Mouse (Mus musculus) liver, embryonic 15.5 days (tissue): ENCODE measurements around the gene Gm20388. TPM values are rescaled to one million over a fixed set of nuclear protein-coding genes. Genes with fewer than 3 reads are reported as not detected.
A peak's percentile ranks its signal among the peaks of the same experiment; 100 is the strongest.

Source experiments
- ATAC-seq: fragments of 200-750 bp; cut with Nextera tagmentation; 2 replicates; pipeline ENCODE4 v1.8.0; 2017; ENCODE audit warnings: moderate number of reproducible peaks, mild to moderate bottlenecking, moderate library complexity; ENCODE audit not compliant: insufficient read depth
- H3K27ac ChIP-seq: fragments of 300-500 bp; sonication (generic); replicated peaks from 2 replicates; pipeline ENCODE4 v1.5.1; 2015; ENCODE audit warnings: mild to moderate bottlenecking, inconsistent platforms
- H3K27me3 ChIP-seq: fragments of 300-500 bp; sonication (generic); 2 replicates; pipeline ENCODE4 v1.6.1; 2015; ENCODE audit warnings: mild to moderate bottlenecking, inconsistent platforms
- H3K36me3 ChIP-seq: fragments of 300-500 bp; sonication (generic); replicated peaks from 2 replicates; pipeline ENCODE4 v1.6.1; 2015; ENCODE audit warnings: moderate library complexity, mild to moderate bottlenecking, inconsistent platforms
- H3K4me1 ChIP-seq: fragments of 300-500 bp; sonication (generic); replicated peaks from 2 replicates; pipeline ENCODE4 v1.6.1; 2015; ENCODE audit warnings: inconsistent platforms
- H3K4me2 ChIP-seq: fragments of 300-500 bp; sonication (generic); 2 replicates; pipeline ENCODE4 v1.6.1; 2015; ENCODE audit warnings: moderate library complexity, mild to moderate bottlenecking, inconsistent platforms
- H3K4me3 ChIP-seq: fragments of 300-500 bp; sonication (generic); replicated peaks from 2 replicates; pipeline ENCODE4 v1.5.1; 2015; ENCODE audit warnings: mild to moderate bottlenecking, inconsistent platforms
- H3K9ac ChIP-seq: fragments of 300-500 bp; sonication (generic); 2 replicates; pipeline ENCODE4 v1.6.1; 2015; ENCODE audit warnings: moderate library complexity, mild to moderate bottlenecking, inconsistent platforms
- H3K9me3 ChIP-seq: fragments of 300-500 bp; sonication (generic); replicated peaks from 2 replicates; pipeline ENCODE4 v1.6.1; 2016; ENCODE audit warnings: inconsistent platforms
- WGBS: fragments of 180-500 bp; shearing (Covaris S2); methylation state at CpG from one replicate; pipeline ENCODE4 v1.1.7; 2015; ENCODE audit warnings: mixed read lengths; ENCODE audit not compliant: insufficient replicate concordance; 5-methylcytosine and 5-hydroxymethylcytosine counted together
- polyA plus RNA-seq: library from polyadenylated mRNA; unstranded; fragments of >200 nt; fragmentation: Nextera tagmentation; extraction: Ambion mirVana; gene quantifications from 2 replicates; pipeline ENCODE4 v1.2.1, GENCODE M21; 2015

The Gm20388 gene
- polyA plus RNA-seq, 1 experiment from 2014 or later = not detected

DNA sequence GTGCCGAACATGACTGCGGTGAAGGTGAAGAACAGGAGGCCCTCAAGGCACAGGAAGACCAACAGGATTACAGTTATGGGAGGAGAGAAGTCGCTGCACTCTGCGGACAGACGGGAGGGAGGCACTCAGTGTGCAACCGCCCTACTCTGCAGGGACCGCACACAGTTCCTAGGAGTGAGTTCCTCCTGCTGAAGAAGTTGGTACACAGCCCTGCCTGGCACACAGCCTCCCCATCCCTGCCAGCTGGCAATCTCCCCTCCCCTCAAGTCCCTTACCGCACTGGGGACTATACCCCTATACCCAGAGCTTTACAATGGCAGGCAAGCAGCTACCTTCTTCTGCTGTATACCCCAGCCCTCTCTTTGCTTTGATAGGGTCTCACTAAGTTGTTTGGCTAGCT, 172.6 kb downstream of the Gm20388 start:
- Histone ChIP-seq H3K9ac (no peak overlapping the region), H3K36me3 (peaks cover 66% of the 10 kb centered on the region), H3K27ac (no peak overlapping the region), H3K27me3 (no peaks in the 10 kb centered on the region), H3K9me3 (no peaks in the 10 kb centered on the region), H3K4me3 (no peak overlapping the region), H3K4me2 (no peak overlapping the region), H3K4me1 (no peaks in the 10 kb centered on the region)
- WGBS = 85% methylated on average over 8 of the region's 8 CpGs
- ATAC-seq = no peak

DNA sequence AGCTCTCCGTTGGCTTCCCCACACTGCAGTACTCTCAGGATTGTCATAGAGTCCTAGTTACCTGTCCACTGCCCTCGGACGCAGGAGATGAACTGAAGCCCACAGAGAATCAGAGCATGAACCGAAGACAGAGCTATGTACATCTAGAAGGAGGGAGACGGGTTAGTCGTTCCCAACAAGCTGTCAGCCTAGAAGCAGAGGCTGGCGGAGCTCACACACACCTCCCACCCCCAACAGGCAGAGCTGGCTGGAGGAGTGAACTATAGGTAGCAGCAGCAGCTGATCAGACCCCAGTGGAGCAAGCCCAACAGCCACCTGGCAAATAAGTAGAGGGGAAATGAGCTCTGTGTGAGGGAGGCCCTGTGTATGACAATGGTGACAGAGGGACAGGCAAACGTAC, 174.1 kb downstream of the Gm20388 start:
- Histone ChIP-seq H3K9ac (no peak overlapping the region), H3K27ac (no peak overlapping the region), H3K36me3 (peaks cover 69% of the 10 kb centered on the region), H3K4me2 (no peak overlapping the region), H3K9me3 (no peaks in the 10 kb centered on the region), H3K4me1 (no peaks in the 10 kb centered on the region), H3K4me3 (no peak overlapping the region), H3K27me3 (no peaks in the 10 kb centered on the region)
- 75% methylated on average over 8 of the region's 8 CpGs for WGBS
- ATAC-seq = no peak

DNA sequence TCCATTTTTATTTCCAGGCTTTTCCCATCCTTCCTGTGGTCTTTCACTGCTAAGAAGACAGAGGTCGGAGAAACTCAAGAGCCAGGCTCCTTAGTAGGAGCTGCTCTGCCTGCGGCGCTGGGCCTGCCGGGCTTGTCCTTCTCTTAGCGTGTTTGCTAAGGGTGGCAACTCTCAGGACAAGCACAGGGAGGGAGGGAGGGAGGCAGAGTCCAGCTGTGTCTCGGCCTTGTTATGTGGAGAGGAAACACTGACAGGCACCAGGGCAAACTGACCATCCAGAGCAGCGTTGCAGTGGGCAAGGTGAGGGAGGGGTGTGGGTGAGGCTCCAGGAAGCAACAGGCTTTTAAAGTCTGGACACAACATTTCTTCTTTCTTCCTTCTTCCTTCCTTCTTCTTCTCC, 178.9 kb downstream of the Gm20388 start:
- Histone ChIP-seq H3K27ac (no peak overlapping the region), H3K36me3 (peaks cover 76% of the 10 kb centered on the region), H3K4me2 (no peak overlapping the region), H3K27me3 (no peaks in the 10 kb centered on the region), H3K9me3 (no peaks in the 10 kb centered on the region), H3K9ac (no peak overlapping the region), H3K4me1 (peaks cover 3% of the 10 kb centered on the region; the same call in 1 of the 2 replicates), H3K4me3 (no peak overlapping the region)
- WGBS = 70% methylated on average over 7 of the region's 7 CpGs
- ATAC-seq = no peak

DNA sequence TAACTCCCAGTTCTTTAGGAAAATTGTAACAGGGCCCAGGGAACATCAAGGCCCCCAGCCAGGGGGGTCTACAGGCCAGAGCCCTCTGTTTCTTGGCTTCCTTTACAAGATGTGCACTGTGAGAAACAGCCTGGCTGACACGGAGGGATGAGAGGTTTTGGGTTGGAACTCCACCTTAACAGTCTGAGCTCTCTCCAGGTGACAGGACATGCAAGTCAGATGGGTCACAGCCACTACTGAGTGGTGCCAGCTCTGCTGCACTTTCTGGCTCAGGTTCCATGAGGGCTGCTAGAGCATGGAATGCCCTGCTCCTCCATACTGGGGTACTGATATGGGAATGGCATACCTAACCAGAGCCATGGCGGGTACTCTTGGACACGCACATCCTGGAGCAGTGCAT, 180.4 kb downstream of the Gm20388 start:
- H3K4me3 ChIP-seq = no peak overlapping the region
- H3K9me3 ChIP-seq = no peaks in the 10 kb centered on the region
- WGBS = 63% methylated on average over 3 of the region's 3 CpGs
- no peaks in the 10 kb centered on the region for H3K27me3 ChIP-seq
- peaks cover 12% of the 10 kb centered on the region for H3K4me1 ChIP-seq
- peaks cover 61% of the 10 kb centered on the region for H3K36me3 ChIP-seq
- no peak overlapping the region for H3K9ac ChIP-seq
- no peak overlapping the region for H3K4me2 ChIP-seq
- no peak overlapping the region for H3K27ac ChIP-seq
- ATAC-seq = no peak

DNA sequence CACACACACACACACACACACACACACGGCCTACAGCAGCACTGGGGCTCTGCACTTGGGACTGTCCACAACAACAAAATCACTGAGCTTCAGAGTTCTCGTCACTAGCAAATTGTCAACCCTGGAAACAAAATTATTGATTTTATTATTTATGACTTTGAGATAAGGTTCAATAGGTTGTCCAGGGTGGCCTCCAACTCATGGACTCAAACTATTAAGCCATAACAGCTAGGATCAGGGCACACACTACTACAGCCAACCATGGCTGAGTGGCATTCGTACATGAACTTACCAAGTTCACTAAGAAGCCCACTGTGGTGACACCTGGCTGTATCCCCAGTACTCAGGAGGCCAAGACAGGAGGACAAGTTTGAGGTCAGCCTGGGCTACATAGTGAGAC, 182.5 kb downstream of the Gm20388 start:
- H3K4me2 ChIP-seq = no peak overlapping the region
- H3K4me3 ChIP-seq = no peak overlapping the region
- no peaks in the 10 kb centered on the region for H3K27me3 ChIP-seq
- 71% methylated on average over 3 of the region's 3 CpGs for WGBS
- no peak for ATAC-seq
- H3K36me3 ChIP-seq = peaks cover 42% of the 10 kb centered on the region
- H3K9ac ChIP-seq = no peak overlapping the region
- no peak overlapping the region for H3K27ac ChIP-seq
- H3K4me1 ChIP-seq = peaks cover 27% of the 10 kb centered on the region
- no peaks in the 10 kb centered on the region for H3K9me3 ChIP-seq

DNA sequence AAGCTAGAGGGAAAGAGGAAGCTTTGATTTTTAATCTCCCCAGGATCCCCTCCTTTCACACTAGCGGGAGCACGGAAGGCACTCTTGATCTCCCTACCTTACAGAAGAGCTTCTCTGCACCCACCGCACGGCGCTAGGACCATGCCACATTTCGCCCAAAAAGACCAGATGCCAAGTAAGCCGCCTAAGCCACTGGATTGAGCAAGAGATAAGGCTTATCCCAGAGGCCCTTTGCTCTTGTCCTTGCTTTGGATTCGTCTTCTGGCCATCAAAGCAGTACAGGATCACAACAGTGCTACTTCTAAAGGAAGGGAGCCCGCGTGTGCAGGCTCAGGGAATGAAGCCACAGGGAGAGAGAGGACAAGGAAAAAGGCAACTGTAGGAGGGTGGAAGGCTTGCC, 184.2 kb downstream of the Gm20388 start:
- Histone ChIP-seq H3K27me3 (no peaks in the 10 kb centered on the region), H3K4me2 (no peak overlapping the region)
- no peak for ATAC-seq

DNA sequence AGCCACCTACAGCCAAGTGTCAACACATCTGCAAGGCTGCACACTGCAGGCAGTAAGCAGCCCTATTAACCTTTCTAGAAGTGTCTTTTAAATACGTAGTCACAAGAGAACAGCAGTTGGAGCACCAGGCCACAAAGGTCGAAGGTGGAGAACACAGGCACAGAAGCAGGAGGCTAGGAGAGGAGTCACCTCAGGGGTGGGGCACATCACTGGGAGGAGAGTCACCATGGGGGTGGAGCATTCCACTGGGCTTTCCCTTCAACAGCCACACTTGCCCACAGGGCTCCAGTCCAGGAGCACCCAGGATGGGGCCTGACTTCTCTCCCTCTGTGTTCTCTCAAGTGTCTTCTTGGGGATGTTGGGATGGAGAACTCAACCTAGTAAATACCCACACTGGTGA, 185.8 kb downstream of the Gm20388 start:
- Histone ChIP-seq H3K4me2 (no peak overlapping the region), H3K27ac (no peak overlapping the region), H3K4me1 (peaks cover 44% of the 10 kb centered on the region), H3K4me3 (no peak overlapping the region), H3K9ac (no peak overlapping the region), H3K9me3 (no peaks in the 10 kb centered on the region), H3K27me3 (no peaks in the 10 kb centered on the region), H3K36me3 (peaks cover 24% of the 10 kb centered on the region)
- WGBS = 50% methylated on average over 2 of the region's 2 CpGs
- ATAC-seq = no peak

More for the DNA sequence above, 184.2 kb downstream of the Gm20388 start:
- no peak overlapping the region for H3K9ac ChIP-seq
- H3K4me1 ChIP-seq = peaks cover 34% of the 10 kb centered on the region
- H3K36me3 ChIP-seq = peaks cover 38% of the 10 kb centered on the region
- no peaks in the 10 kb centered on the region for H3K9me3 ChIP-seq
- H3K27ac ChIP-seq = no peak overlapping the region
- WGBS = 79% methylated on average over 10 of the region's 10 CpGs
- H3K4me3 ChIP-seq = no peak overlapping the region

DNA sequence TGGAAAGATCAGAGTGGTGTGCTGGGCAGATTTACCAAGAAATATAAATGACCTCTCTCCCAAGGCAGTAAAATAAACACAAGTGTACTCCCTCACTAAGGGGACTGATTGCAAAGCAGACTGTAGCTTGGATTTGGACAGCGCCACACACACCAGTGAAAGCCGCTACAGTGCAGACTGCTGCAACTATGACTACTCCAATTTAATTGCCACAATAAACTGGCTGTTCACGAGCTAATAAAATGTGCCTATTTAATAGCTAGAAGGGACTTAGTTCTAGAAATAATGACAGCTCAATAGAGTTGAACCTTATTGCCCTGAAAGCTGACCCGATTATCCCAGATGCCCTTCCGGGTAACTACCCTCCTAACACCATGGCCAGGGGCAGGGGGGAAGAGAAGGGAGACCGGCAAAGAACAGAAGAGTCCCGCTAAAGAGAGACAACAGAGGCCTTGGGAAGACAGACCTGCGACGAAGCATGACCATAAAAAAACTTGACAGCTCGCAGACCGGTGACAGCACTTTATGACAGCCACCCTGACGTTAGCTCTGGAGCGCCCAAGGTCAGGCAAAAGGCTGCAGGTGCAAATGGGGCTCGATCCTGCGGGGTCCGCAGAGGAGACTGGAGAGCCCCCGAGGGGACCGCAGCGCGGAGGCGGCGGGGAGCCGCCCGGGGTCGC, 189.9 kb downstream of the Gm20388 start:
- Histone ChIP-seq H3K9ac (peak overlapping the region; percentile 83), H3K27ac (peak overlapping the region; percentile 77), H3K36me3 (no peaks in the 10 kb centered on the region), H3K4me2 (peak overlapping the region; percentile 86), H3K9me3 (no peaks in the 10 kb centered on the region), H3K4me3 (peak overlapping the region; percentile 95), H3K4me1 (peaks cover 53% of the 10 kb centered on the region), H3K27me3 (no peaks in the 10 kb centered on the region)
- WGBS = 4% methylated on average over 25 of the region's 25 CpGs
- ATAC-seq = no peak

DNA sequence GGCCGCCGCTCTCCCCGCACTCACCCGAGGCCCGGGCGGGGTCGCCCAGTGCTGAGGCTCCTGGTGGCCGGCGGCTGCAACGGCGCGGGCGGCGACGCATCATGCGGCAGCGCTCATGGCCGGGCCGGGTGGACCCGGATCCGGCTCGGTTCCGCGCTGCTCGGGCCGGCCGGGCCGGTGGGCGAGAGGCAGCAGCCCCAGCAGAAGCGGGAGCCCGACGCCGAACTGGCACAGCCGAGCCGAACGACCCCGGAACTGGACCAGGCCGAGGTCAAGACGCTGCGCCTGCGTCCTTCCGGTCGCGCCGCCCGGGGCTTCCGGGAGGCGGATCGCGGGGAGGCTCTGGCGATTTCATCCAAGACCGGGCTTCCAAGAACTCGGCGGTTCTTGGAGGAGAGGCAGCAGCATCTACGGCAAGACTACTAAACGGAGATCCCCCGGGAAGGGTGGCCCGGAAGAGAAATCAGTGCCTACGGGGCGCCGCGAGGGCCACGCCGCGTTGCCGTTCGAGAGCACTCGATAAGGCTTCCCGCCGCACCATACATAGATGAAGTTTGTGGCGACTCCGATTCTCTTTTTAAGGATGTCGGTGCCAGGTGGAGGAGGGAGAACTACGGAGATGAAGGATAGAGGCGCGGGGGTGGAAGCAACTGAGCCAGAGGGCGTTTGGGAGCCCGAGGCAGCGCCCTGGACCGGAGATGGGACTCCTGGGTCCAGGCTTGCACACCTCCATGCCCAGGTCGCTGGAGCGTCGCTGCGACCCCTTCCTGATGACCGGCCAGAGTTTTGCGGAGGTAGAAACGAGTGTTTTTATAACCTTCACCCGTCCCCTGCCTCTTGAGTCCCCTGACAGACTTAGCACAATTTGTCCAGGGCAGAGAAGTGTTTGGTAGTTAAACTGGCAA, 190.7 kb downstream of the Gm20388 start, which contains the start of gene Zdhhc7:
Gene Zdhhc7 (minus strand): TSS at position 415 of the 905 bp plus-strand sequence.
- Histone ChIP-seq H3K36me3 (no peaks in the 10 kb centered on the region), H3K9ac (peak within 1 kb of the TSS; percentile 83), H3K9me3 (no peaks in the 10 kb centered on the region), H3K27me3 (no peaks in the 10 kb centered on the region), H3K27ac (peak within 1 kb of the TSS; percentile 77), H3K4me3 (peak within 1 kb of the TSS; percentile 95), H3K4me2 (peak within 1 kb of the TSS; percentile 86), H3K4me1 (peaks cover 46% of the 10 kb centered on the region)
- peak; percentile 71 for ATAC-seq
- WGBS = under 1% methylated on average over 88 of the region's 88 CpGs

DNA sequence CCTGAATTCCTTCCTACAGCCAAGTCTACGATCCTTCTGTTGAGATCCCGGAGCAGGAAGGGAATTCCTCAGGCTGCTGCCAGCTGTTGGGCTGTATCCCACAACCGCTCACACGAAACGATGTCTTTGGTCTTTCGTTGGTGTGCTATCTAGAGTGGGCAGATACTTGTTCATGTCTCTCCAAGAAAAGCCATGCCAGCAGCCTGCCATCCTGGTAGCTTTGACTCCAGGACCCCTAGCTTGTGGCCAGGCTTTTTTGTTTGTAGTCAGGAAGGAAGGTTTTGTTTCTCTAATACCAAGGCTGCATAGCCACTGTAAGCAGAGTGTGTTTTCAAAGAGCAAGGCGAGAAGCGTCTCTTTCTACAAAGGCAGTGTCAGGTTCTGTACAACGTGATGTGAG, 193.3 kb downstream of the Gm20388 start:
- Histone ChIP-seq H3K4me3 (no peak overlapping the region), H3K4me1 (peaks cover 42% of the 10 kb centered on the region), H3K36me3 (no peaks in the 10 kb centered on the region), H3K27me3 (no peaks in the 10 kb centered on the region), H3K27ac (no peak overlapping the region), H3K9me3 (no peaks in the 10 kb centered on the region), H3K9ac (no peak overlapping the region), H3K4me2 (no peak overlapping the region)
- WGBS = 78% methylated on average over 9 of the region's 9 CpGs
- no peak for ATAC-seq

DNA sequence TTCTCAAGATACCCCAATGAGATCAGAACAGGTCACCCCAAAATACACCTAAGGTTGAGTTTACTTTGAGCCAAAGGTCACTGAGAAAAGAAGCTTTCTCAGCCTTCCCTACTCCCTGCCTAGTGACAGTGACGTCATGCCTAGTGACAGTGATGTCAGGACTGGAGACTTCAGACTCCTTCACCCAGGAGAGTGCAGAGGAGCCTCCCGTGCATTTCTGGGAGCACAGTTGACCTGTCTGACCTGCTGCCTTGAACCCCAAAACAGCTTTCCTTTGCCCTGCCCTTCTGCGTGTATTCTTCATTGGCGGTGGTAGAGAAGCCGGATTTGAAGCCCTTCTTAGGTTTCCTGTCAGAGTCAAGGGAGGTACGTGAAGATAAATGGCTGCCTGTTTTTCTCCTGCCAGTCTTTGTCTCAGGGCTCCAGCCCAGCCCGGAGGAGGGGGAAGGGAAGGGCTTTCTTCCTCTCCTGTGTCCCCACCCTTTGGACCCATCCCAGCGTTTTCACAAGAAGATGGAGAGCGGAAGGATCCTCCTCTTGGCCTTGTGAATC, 194.2 kb downstream of the Gm20388 start:
- no peak overlapping the region for H3K27ac ChIP-seq
- no peaks in the 10 kb centered on the region for H3K36me3 ChIP-seq
- H3K27me3 ChIP-seq = 0 out of 2 replicates have a peak, but pooled peaks cover under 1% of the 10 kb centered on the region
- no peaks in the 10 kb centered on the region for H3K9me3 ChIP-seq
- no peak overlapping the region for H3K4me3 ChIP-seq
- WGBS = 30% methylated on average over 9 of the region's 9 CpGs
- H3K4me1 ChIP-seq = peaks cover 46% of the 10 kb centered on the region
- no peak overlapping the region for H3K9ac ChIP-seq
- H3K4me2 ChIP-seq = no peak overlapping the region
- no peak for ATAC-seq
